Mouse (Mus musculus) G1E (cell line): ENCODE results near the gene Nell2. TPM values are rescaled to one million over a fixed set of nuclear protein-coding genes. Genes with fewer than 3 reads are reported as not detected.

Experiments
- ATAC-seq: 2 replicates; pipeline ENCODE4 v1.8.0; 2016; ENCODE audit warnings: mild to moderate bottlenecking; ENCODE audit not compliant: insufficient number of reproducible peaks, poor library complexity, low FRiP score, severe bottlenecking; ENCODE audit errors: extremely low read depth
- DNase-seq: peaks from one replicate; pipeline ENCODE4 v3.0.0; 2012; ENCODE audit warnings: low spot score
- H3K27me3 ChIP-seq: 2 replicates; pipeline ENCODE4 v1.6.1; 2012; ENCODE audit warnings: mild to moderate bottlenecking, low read length, inconsistent platforms; ENCODE audit not compliant: insufficient read depth
- H3K36me3 ChIP-seq: replicated peaks from 2 replicates; pipeline ENCODE3; 2012; ENCODE audit warnings: mild to moderate bottlenecking, inconsistent platforms
- H3K4me1 ChIP-seq: 2 replicates; pipeline ENCODE4 v1.6.1; 2012; ENCODE audit warnings: low read depth, low read length, inconsistent platforms, mixed read lengths; ENCODE audit not compliant: insufficient read depth
- H3K4me3 ChIP-seq: 2 replicates; pipeline ENCODE4 v1.5.1; 2012; ENCODE audit warnings: low read depth, mild to moderate bottlenecking, inconsistent platforms, low read length, moderate library complexity, mixed read lengths
- H3K9me3 ChIP-seq: replicated peaks from 2 replicates; pipeline ENCODE4 v1.6.1; 2012; ENCODE audit warnings: inconsistent platforms
- CTCF ChIP-seq: IDR thresholded peaks from 2 replicates; pipeline ENCODE4 v1.5.1; 2012; ENCODE audit warnings: low read depth, low read length, inconsistent platforms, mixed read lengths
- GATA1 ChIP-seq: IDR thresholded peaks from 2 replicates; pipeline ENCODE4 v1.6.1; 2012; ENCODE audit warnings: borderline replicate concordance, low read length, inconsistent platforms, mixed read lengths
- GATA2 ChIP-seq: IDR thresholded peaks from 2 replicates; pipeline ENCODE4 v1.6.1; 2012; ENCODE audit warnings: low read depth, low read length, inconsistent platforms, borderline replicate concordance
- POLR2AphosphoS5 ChIP-seq: IDR thresholded peaks from 2 replicates; pipeline ENCODE4 v1.6.1; 2012; ENCODE audit warnings: low read depth, low read length, inconsistent platforms; ENCODE audit not compliant: insufficient replicate concordance
- TAL1 ChIP-seq: conservative IDR thresholded peaks from 2 replicates; pipeline ENCODE4 v1.6.1; 2012; ENCODE audit warnings: low read depth, low read length, inconsistent platforms, mixed read lengths
- polyA plus RNA-seq: library from polyadenylated mRNA; stranded (reverse); fragments of >175 nt; gene quantifications from 2 replicates; pipeline ENCODE4 v1.2.3, GENCODE M21; 2012
- total RNA-seq, 2 experiments: library from RNA; stranded (forward) in 1 of 2; stranded (reverse) in 1 of 2; fragments of 200-1000 nt in 1 of 2; fragments of >200 nt in 1 of 2; fragmentation: Nextera tagmentation in 1 of 2; gene quantifications; 2 replicates each; pipeline ENCODE4 v1.2.3; 2014 to 2017

Nell2 gene
- total and polyA plus RNA-seq, 3 experiments = 0.05 TPM; not detected in 2

DNA sequence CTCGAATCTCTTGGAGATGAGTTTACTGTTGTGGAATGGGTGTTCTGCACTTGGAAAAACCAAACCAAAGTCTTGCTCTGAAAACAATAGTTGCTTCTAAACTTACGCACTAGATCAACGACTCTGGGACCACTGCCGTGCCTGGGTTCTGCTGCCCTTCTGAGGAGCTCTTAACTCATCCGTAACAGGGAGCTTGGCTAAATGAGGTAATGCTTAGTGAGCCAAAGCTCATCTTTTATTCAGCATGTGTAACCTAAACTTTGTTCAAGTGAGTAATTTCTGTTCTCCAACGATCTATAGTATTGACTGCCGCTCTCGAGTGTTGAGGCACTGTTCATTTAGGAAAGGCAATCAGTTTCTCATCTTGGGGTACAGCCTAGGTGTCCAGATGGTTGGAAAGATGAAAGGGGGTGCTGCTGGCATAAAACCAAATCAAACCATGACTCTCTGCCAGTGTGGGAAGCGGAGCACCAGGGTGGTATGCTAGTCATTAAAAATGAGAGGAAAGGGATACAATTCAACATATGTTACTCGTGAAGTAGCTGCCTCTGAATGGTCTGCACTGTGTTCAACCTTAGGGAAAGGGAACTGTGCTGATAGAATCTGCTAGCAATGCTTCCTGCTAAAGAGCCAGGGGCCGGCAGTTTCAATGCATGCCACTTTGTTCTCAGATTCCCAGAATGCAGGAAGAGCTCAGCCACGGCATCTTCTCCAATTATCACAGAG lies 311.6 kb downstream of the Nell2 start:
- DNase-seq = no peak
- H3K36me3 ChIP-seq = no peaks in the 10 kb centered on the region
- no peak for ATAC-seq
- H3K9me3 ChIP-seq = peaks cover 55% of the 10 kb centered on the region
- no peaks in the 10 kb centered on the region for H3K4me1 ChIP-seq
- no peak overlapping the region for H3K4me3 ChIP-seq
- no peaks in the 10 kb centered on the region for H3K27me3 ChIP-seq
- no peak for TF ChIP-seq GATA2
- TF ChIP-seq CTCF = no peak
- no peak for TF ChIP-seq TAL1
- TF ChIP-seq POLR2AphosphoS5 = no peak
- no peak for TF ChIP-seq GATA1

DNA sequence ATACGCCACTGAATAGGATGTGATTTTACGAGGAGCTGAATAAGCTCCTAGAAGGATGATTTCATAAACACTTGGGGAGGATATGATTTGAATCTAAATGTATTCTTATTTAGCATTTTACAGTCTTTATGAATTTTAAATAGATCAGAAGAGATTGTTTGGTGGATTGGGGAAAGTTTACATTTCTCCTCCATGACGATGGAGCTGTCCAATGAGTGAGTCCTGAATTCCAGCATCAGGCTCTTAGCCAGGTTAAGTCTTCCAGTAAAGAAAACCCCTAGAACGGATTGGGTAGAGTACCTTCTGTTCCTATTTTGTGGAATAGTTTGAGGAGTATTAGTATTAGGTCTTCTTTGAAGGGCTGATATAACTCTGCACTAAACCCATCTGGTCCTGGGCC lies 317.8 kb downstream of the Nell2 start:
- no peak overlapping the region for H3K4me3 ChIP-seq
- no peak for TF ChIP-seq TAL1
- no peaks in the 10 kb centered on the region for H3K27me3 ChIP-seq
- no peaks in the 10 kb centered on the region for H3K36me3 ChIP-seq
- no peaks in the 10 kb centered on the region for H3K4me1 ChIP-seq
- H3K9me3 ChIP-seq = peaks cover 37% of the 10 kb centered on the region
- ATAC-seq (no peak), DNase-seq (no peak)

DNA sequence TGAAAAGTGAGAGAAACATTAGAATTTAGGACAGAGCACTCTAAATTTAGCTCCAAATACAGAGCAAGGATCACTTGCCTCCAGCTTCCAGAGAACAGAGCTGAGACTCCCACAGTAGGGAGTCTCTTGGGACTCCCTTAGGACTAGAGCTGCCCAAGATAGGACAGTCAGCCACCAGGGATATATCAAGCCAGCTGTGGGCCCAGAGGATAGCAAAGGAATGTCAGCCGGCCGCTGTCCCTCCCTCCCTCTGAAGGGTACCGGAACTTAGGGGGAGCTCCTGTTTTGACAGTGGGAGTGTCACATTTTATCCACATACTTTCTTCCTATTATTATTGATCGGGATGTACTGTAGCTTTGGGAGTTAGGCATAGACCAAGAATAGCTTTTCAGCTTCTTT lies 319.2 kb downstream of the Nell2 start:
- no peaks in the 10 kb centered on the region for H3K27me3 ChIP-seq
- no peak for DNase-seq
- no peaks in the 10 kb centered on the region for H3K36me3 ChIP-seq
- H3K4me3 ChIP-seq = no peak overlapping the region
- no peaks in the 10 kb centered on the region for H3K4me1 ChIP-seq
- H3K9me3 ChIP-seq = peaks cover 32% of the 10 kb centered on the region
- TF ChIP-seq GATA2 (no peak), TAL1 (no peak), GATA1 (no peak), POLR2AphosphoS5 (no peak), CTCF (no peak)
- ATAC-seq = no peak

DNA sequence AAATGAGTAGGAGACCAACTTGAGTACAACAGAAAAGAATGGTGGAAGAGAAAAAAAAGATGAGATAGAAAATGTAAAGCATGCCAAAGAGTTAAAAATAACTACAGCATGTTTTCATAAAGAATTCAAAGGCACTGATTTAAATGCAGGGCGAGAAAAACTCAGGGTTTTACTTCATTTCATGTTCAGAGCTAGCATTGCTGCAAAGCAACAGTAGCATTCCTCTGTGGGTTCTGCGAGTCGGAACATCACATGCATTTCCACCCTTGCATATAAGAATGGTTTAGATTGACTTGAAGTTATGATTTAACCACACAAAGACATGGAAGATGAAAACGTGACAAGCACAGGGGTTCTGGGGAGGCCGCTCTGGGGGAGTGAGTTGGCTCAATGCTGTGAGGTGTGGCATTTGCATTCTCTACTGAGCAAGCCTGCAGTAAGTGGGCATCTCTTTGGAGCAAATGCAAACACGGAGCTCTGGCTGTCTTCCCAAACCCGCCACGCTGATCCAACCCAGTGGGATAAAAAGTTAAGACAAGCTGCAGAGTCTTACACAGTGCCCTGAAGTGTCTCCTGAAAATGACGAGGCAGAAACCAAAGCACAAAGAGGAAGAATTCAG lies 334.6 kb downstream of the Nell2 start:
- no peaks in the 10 kb centered on the region for H3K4me1 ChIP-seq
- DNase-seq (no peak), ATAC-seq (no peak)
- H3K27me3 ChIP-seq = no peaks in the 10 kb centered on the region
- no peak overlapping the region for H3K4me3 ChIP-seq
- H3K9me3 ChIP-seq = peaks cover 38% of the 10 kb centered on the region
- TF ChIP-seq POLR2AphosphoS5 = no peak
- TF ChIP-seq GATA2 = no peak
- no peaks in the 10 kb centered on the region for H3K36me3 ChIP-seq

DNA sequence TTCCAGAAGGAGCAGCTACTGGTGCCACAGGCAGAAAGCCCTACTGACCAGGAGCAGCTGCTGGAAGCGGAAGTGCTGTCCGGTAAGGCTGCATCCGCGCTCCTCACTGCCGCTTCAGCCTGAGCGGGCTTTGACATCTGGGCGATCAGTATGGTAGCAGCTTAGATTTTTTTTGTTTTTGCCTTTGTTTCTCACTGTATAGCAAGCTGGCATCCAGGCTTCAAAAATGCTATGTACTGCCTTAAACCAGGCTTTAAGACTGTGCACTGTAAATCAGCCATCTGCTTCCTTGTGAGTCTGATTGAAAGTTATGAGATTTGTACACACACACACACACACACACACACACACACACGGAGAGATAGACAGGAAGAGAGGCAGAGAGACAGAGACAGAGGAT lies 335.4 kb downstream of the Nell2 start:
- H3K4me3 ChIP-seq = no peak overlapping the region
- DNase-seq = no peak

DNA sequence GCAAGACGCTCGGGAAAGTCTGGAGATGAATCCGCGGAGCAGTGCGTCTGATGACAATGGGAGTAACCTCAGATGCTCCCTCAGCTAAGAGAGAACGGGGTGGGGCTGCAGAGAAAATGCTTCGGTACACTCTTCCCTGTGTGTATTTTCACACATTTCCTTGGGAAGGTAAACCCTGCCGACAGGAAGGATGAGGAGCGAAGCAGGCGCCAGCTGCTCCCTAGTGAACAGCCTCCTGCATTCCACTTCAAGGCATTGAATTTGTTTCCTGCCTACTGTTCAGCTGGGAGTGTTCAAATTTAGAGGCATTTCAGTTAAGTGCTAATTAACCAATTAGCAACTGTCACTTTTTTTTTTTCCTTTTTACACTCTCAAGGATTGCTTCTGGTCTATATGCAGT lies 342.1 kb downstream of the Nell2 start:
- ATAC-seq (no peak), DNase-seq (no peak)
- Histone ChIP-seq H3K27me3 (no peaks in the 10 kb centered on the region), H3K4me3 (no peak overlapping the region), H3K9me3 (peaks cover 49% of the 10 kb centered on the region), H3K4me1 (no peaks in the 10 kb centered on the region), H3K36me3 (no peaks in the 10 kb centered on the region)
- TF ChIP-seq GATA2 = no peak
- no peak for TF ChIP-seq GATA1
- TF ChIP-seq CTCF = no peak
- TF ChIP-seq POLR2AphosphoS5 = no peak
- TF ChIP-seq TAL1 = no peak

More for the DNA sequence above, 335.4 kb downstream of the Nell2 start:
- Histone ChIP-seq H3K27me3 (no peaks in the 10 kb centered on the region), H3K4me1 (no peaks in the 10 kb centered on the region), H3K36me3 (no peaks in the 10 kb centered on the region), H3K9me3 (peaks cover 38% of the 10 kb centered on the region)
- no peak for ATAC-seq
- no peak for TF ChIP-seq GATA1
- no peak for TF ChIP-seq GATA2
- TF ChIP-seq CTCF = no peak
- no peak for TF ChIP-seq POLR2AphosphoS5
- no peak for TF ChIP-seq TAL1
